Mouse (Mus musculus) CD4-positive, CD25-positive, alpha-beta regulatory T cell, adult 2 months (primary cell): Measurements from ENCODE around the gene Shank2.

Source experiments
- DNase-seq: peaks from one replicate; pipeline ENCODE4 v3.0.0-alpha.2; 2012; ENCODE audit warnings: low read depth, low spot score

Shank2 gene

GRCm38 (mm10) chr7:144170272-144170671 is 168.5 kb downstream of the Shank2 start:
- no peak for DNase-seq

- DNase-seq = no peak
Measured at GRCm38 (mm10) chr7:144170686-144171085, 169.0 kb downstream of the Shank2 start.

GRCm38 (mm10) chr7:144173869-144174268 is 172.1 kb downstream of the Shank2 start:
- DNase-seq = no peak

GRCm38 (mm10) chr7:144174329-144174728 is 172.6 kb downstream of the Shank2 start:
- DNase-seq = no peak

GRCm38 (mm10) chr7:144175025-144175424 is 173.3 kb downstream of the Shank2 start:
- no peak for DNase-seq

GRCm38 (mm10) chr7:144175481-144176233 is 173.9 kb downstream of the Shank2 start:
- no peak for DNase-seq

GRCm38 (mm10) chr7:144176234-144176730 is 174.6 kb downstream of the Shank2 start:
- no peak for DNase-seq

GRCm38 (mm10) chr7:144179436-144179835 is 177.7 kb downstream of the Shank2 start:
- no peak for DNase-seq

GRCm38 (mm10) chr7:144180885-144181284 is 179.2 kb downstream of the Shank2 start:
- DNase-seq = peak; percentile 61

GRCm38 (mm10) chr7:144187869-144188430 is 186.2 kb downstream of the Shank2 start:
- no peak for DNase-seq

GRCm38 (mm10) chr7:144189446-144189845 is 187.7 kb downstream of the Shank2 start:
- no peak for DNase-seq

GRCm38 (mm10) chr7:144198491-144198890 is 196.8 kb downstream of the Shank2 start:
- no peak for DNase-seq

- no peak for DNase-seq
Measured at GRCm38 (mm10) chr7:144202017-144202682, 200.4 kb downstream of the Shank2 start.

- DNase-seq = no peak
Measured at GRCm38 (mm10) chr7:144204290-144204689, 202.6 kb downstream of the Shank2 start.

- DNase-seq = no peak
Measured at GRCm38 (mm10) chr7:144205161-144205560, 203.4 kb downstream of the Shank2 start.

GRCm38 (mm10) chr7:144205837-144206236 is 204.1 kb downstream of the Shank2 start:
- DNase-seq = no peak

- DNase-seq = no peak
Measured at GRCm38 (mm10) chr7:144206254-144206653, 204.5 kb downstream of the Shank2 start.

GRCm38 (mm10) chr7:144207100-144207499 is 205.4 kb downstream of the Shank2 start:
- no peak for DNase-seq

- DNase-seq = no peak
Measured at GRCm38 (mm10) chr7:144207849-144208248, 206.1 kb downstream of the Shank2 start.

GRCm38 (mm10) chr7:144208628-144209027 is 206.9 kb downstream of the Shank2 start:
- no peak for DNase-seq

- no peak for DNase-seq
Measured at GRCm38 (mm10) chr7:144210526-144210925, 208.8 kb downstream of the Shank2 start.

GRCm38 (mm10) chr7:144212694-144213093 is 211.0 kb downstream of the Shank2 start:
- DNase-seq = no peak

- DNase-seq = peak; percentile 57
Measured at GRCm38 (mm10) chr7:144217192-144217591, 215.5 kb downstream of the Shank2 start.
